Mouse (Mus musculus) B cell, adult 62 days (primary cell): ENCODE measurements around the gene Oog4. TPM values are rescaled to one million over a fixed set of nuclear protein-coding genes. Genes with fewer than 3 reads are reported as not detected.

Experiments
- total RNA-seq: library from RNA; stranded (reverse); gene quantifications from 4 replicates; pipeline ENCODE4 v1.2.4, GENCODE M21; 2023

Gene Oog4
- total RNA-seq = not detected in 4 replicates

DNA sequence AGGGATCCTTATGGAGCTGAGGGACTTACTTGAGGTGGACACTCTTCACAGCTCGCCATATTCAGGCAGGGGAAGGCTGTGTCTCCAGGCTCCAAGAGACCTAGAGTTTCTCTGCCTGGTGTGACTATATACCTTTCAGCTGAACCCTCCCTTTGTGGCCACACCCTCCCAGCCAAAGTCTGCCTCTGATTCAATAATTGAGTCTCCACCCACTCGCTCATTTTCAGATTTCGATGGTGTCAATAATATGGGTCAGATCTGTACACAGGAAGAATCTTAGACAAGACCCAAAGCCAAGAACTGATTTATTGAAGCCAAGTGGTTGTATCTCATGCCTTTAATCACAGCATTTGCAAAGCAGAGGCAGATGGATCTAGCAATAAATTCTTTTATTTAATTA lies at the start of gene Oog4:
Gene Oog4, minus strand, starts transcription at position 101 of the 400 bp plus-strand sequence.

GRCm38 (mm10) chr4:143412219-143413092 lies 37.7 kb downstream of the Oog4 start, which contains the start of gene Pramef8:
TSS of gene Pramef8 (plus strand) at chr4:143412426.

DNA sequence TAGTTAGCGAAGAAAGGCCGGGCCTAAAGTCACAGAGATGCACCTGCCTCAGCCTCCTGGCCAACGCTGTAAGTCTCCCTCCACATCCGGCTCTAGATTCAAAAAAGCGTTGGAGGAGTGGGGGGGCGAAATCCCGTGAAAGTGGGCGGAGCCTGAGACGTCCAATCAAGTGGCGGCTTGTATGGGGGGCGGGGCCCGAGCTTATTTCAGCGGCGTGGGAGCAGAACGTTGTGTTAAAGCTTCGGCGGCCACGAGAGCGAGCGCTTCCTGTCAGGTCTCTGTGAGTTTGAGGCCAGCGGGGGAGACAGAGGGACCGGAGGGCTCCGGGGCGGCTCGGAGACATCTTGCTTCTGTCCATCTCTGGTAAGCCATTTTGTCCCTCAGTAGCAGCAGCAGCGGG lies 55.9 kb downstream of the Oog4 start, which contains the start of gene Pramel1:
Gene Pramel1, plus strand, starts transcription at position 248 of the 400 bp plus-strand sequence.

Other genes with a start within 250 kb of the Oog4 start
- 81.9 to 86.4 TPM (median 84.0 TPM) in 4 replicates for gene Prdm2, start 237.3 kb downstream of the Oog4 start, total RNA-seq
- not detected in 4 replicates for gene Pdpn, start 150.8 kb downstream of the Oog4 start, total RNA-seq
- gene Lrrc38, start 100.6 kb downstream of the Oog4 start, total RNA-seq = not detected in 4 replicates
- not detected in 4 replicates for gene Pramel1, start 55.9 kb downstream of the Oog4 start, total RNA-seq
- gene Pramef8, start 37.9 kb downstream of the Oog4 start, total RNA-seq = 64.5 to 79.0 TPM (median 66.2 TPM) in 4 replicates
- gene Gm13043, start 61.0 kb upstream of the Oog4 start, total RNA-seq = not detected in 4 replicates
- gene Gm13040, start 85.6 kb upstream of the Oog4 start, total RNA-seq = not detected in 4 replicates
- not detected in 4 replicates for gene BC080695, start 101.4 kb upstream of the Oog4 start, total RNA-seq
- gene Gm13057, start 101.4 kb upstream of the Oog4 start, total RNA-seq = not detected in 4 replicates
- gene Gm13083, start 164.7 kb upstream of the Oog4 start, total RNA-seq = not detected in 4 replicates
- not detected in 4 replicates for gene Gm13088, start 206.9 kb upstream of the Oog4 start, total RNA-seq